Mouse (Mus musculus): Measurements from ENCODE around the gene Cst3. TPM values are rescaled to one million over a fixed set of nuclear protein-coding genes. Genes with fewer than 3 reads are reported as not detected.

Cst3 gene
- polyA plus RNA-seq, 2 experiments = 106 to 165 TPM

DNA sequence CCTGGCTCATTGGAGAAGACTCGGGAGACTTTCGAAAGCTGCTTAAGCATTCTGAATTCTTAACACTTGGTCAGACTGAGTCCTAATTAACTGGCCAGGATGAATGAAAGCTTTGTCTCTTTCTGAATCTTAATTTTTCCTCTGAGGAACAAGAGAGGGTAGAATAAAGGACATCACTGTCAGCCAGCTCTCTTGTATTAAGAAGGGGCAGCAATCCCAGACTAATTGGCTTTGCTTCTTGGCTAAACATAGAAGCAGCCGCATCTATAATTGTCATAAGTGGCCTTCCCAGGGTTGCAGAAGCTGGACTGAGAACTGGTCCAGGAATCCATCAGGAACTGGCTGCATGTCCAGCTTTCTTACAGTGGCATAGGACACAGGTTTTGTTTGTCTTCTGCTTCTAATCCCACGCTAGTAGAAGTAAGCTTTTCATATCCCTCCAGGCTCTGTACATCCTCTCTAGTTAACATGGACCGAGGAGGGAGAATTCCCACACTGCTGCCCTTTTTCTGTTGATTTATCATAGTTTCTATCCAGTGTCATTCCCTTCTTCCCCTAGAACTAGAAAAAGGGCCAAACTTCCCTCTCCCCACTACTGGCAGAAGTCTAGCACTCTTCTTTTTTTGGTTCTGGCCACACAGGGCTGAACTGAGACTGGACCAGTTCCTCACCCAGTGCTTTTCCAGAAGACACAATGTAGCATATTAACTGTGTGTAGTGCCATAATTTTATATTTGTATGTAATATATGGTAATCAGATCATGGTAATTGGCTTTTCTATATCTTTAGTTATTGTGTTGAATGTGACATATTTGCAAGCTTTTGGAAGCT is 14.7 kb upstream of the Cst3 start:
- TF ChIP-seq CTCF (IDR thresholded peaks at IDR 0.05; ENCODE audit: low read depth) (no peak), EP300 (IDR thresholded peaks at IDR 0.05; ENCODE audit: low read depth) (no peak)
- H3K27me3 ChIP-seq (ENCODE audit: control insufficient read depth, insufficient read depth, low read length) = no peaks in the 10 kb centered on the region
- H3K4me2 ChIP-seq (ENCODE audit: low read depth) = no peak overlapping the region
- ATAC-seq (ENCODE audit: insufficient read depth) (no peak), DNase-seq (ENCODE audit: low read depth in 3 of 3, low spot score in 3 of 3) (no peak)
- H3K9ac ChIP-seq (replicated peaks) = no peak overlapping the region
- no peaks in the 10 kb centered on the region for H3K9me3 ChIP-seq (ENCODE audit: control insufficient read depth, low read length)
- no peak overlapping the region for H3K27ac ChIP-seq
- WGBS (ENCODE audit: insufficient replicate concordance) = 69% methylated on average over 5 of the region's 5 CpGs
- no peaks in the 10 kb centered on the region for H3K4me1 ChIP-seq (replicated peaks; ENCODE audit: control insufficient read depth in 2 of 2, insufficient read depth in 2 of 2, low read length in 1 of 2)
- no peak overlapping the region for H3K4me3 ChIP-seq (ENCODE audit: insufficient read depth in 1 of 2, low read depth in 2 of 2, low read length in 2 of 2)
- no peaks in the 10 kb centered on the region for H3K36me3 ChIP-seq (replicated peaks; ENCODE audit: control insufficient read depth, insufficient read depth, low read depth)

DNA sequence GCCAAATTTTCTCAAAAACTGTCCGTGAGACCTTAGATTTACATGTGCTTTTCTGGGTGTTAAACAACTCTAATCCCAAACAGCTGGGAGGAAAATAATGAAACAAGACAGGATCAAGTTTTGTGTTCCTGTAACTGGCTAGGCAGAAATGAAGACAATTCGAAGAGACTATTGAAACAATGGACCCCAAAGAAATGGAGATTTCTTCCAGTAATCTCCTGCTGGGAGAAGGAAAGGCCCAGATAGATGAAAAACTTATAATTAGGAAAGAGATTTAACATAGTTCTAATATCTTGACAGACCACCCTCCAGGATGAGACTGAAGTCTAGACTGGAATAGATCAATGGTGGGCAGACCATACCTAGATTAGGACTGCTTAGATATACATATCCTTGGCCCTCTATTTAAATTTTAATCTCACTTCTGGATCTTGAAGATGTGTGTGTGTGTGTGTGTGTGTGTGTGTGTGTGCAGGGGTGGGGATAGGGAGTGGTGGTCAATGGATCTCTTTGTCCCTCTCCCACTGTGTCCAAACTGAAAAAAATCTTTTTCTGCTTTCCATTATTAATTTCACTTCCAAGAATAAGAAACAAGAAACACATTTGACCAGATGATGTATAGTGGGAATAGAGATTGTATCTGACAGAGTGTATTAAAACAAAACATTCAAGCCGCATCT is 14.0 kb upstream of the Cst3 start:
- Histone ChIP-seq H3K9ac (replicated peaks) (no peak overlapping the region), H3K9me3 (ENCODE audit: control insufficient read depth, low read length) (no peaks in the 10 kb centered on the region), H3K27ac (no peak overlapping the region), H3K27me3 (ENCODE audit: control insufficient read depth, insufficient read depth, low read length) (no peaks in the 10 kb centered on the region), H3K4me1 (replicated peaks; ENCODE audit: control insufficient read depth in 2 of 2, insufficient read depth in 2 of 2, low read length in 1 of 2) (no peaks in the 10 kb centered on the region), H3K4me2 (ENCODE audit: low read depth) (no peak overlapping the region), H3K4me3 (ENCODE audit: insufficient read depth in 1 of 2, low read depth in 2 of 2, low read length in 2 of 2) (no peak overlapping the region), H3K36me3 (replicated peaks; ENCODE audit: control insufficient read depth, insufficient read depth, low read depth) (no peaks in the 10 kb centered on the region)
- 61% methylated on average over 3 of the region's 3 CpGs for WGBS (ENCODE audit: insufficient replicate concordance)
- ATAC-seq (ENCODE audit: insufficient read depth) (no peak), DNase-seq (ENCODE audit: low read depth in 3 of 3, low spot score in 3 of 3) (no peak)
- TF ChIP-seq EP300 (IDR thresholded peaks at IDR 0.05; ENCODE audit: low read depth) = no peak
- no peak for TF ChIP-seq CTCF (IDR thresholded peaks at IDR 0.05; ENCODE audit: low read depth)

DNA sequence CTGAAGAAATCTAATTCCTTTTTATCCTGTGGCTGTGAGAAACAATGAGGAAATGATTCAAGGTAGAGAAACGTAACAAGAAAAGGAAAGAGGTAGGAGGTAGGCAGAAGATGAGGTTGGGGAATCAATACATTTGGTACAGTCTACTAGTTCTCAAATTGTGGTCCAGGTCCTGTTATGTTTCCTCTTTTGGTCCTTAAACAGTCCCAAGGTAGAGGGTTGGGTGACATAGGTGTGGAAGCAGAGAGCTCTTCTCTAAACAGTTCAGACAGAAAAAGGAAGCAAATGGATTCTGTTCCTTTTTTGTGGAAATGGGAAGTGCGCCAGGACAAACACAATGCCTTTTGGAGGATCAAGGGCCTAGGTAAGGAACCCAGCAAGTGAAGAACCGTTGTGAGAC is 13.4 kb upstream of the Cst3 start:
- Histone ChIP-seq H3K9me3 (ENCODE audit: control insufficient read depth, low read length) (no peaks in the 10 kb centered on the region), H3K36me3 (replicated peaks; ENCODE audit: control insufficient read depth, insufficient read depth, low read depth) (no peaks in the 10 kb centered on the region), H3K4me2 (ENCODE audit: low read depth) (no peak overlapping the region), H3K4me1 (replicated peaks; ENCODE audit: control insufficient read depth in 2 of 2, insufficient read depth in 2 of 2, low read length in 1 of 2) (no peaks in the 10 kb centered on the region), H3K4me3 (ENCODE audit: insufficient read depth in 1 of 2, low read depth in 2 of 2, low read length in 2 of 2) (no peak overlapping the region), H3K27ac (no peak overlapping the region), H3K27me3 (ENCODE audit: control insufficient read depth, insufficient read depth, low read length) (no peaks in the 10 kb centered on the region), H3K9ac (replicated peaks) (no peak overlapping the region)
- TF ChIP-seq EP300 (IDR thresholded peaks at IDR 0.05; ENCODE audit: low read depth) (no peak), CTCF (IDR thresholded peaks at IDR 0.05; ENCODE audit: low read depth) (no peak)
- DNase-seq (ENCODE audit: low read depth in 3 of 3, low spot score in 3 of 3) = no peak
- WGBS (ENCODE audit: insufficient replicate concordance) = 56% methylated on average over 3 of the region's 3 CpGs
- ATAC-seq (ENCODE audit: insufficient read depth) = no peak

DNA sequence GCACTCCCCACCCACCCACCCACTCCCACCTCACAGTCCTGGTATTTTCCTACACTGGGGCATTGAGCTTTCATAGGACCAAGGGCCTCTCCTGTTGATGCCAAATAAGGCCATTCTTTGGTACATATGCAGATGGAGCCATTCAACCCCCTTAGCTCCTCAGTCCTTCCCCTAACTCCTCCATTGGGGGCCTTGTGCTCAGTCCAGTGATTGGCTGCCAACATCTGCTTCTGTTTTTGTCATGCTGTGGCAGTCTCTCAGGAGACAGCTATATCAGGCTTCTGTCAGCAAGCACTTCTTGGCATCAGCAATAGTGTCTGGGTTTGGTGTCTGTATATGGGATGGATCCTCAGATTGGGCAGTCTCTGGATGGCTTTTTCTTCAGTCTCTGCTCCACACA is 9.2 kb upstream of the Cst3 start:
- Histone ChIP-seq H3K9me3 (ENCODE audit: control insufficient read depth, low read length) (no peaks in the 10 kb centered on the region), H3K4me2 (ENCODE audit: low read depth) (no peak overlapping the region), H3K9ac (replicated peaks) (no peak overlapping the region), H3K27ac (no peak overlapping the region), H3K36me3 (replicated peaks; ENCODE audit: control insufficient read depth, insufficient read depth, low read depth) (no peaks in the 10 kb centered on the region), H3K27me3 (ENCODE audit: control insufficient read depth, insufficient read depth, low read length) (no peaks in the 10 kb centered on the region; the same call in 1 of the 2 replicates), H3K4me1 (replicated peaks; ENCODE audit: control insufficient read depth in 2 of 2, insufficient read depth in 2 of 2, low read length in 1 of 2) (no peaks in the 10 kb centered on the region), H3K4me3 (ENCODE audit: insufficient read depth in 1 of 2, low read depth in 2 of 2, low read length in 2 of 2) (no peak overlapping the region)
- DNase-seq (ENCODE audit: low read depth in 3 of 3, low spot score in 3 of 3) (no peak), ATAC-seq (ENCODE audit: insufficient read depth) (no peak)
- TF ChIP-seq EP300 (IDR thresholded peaks at IDR 0.05; ENCODE audit: low read depth) (no peak), CTCF (IDR thresholded peaks at IDR 0.05; ENCODE audit: low read depth) (no peak)

DNA sequence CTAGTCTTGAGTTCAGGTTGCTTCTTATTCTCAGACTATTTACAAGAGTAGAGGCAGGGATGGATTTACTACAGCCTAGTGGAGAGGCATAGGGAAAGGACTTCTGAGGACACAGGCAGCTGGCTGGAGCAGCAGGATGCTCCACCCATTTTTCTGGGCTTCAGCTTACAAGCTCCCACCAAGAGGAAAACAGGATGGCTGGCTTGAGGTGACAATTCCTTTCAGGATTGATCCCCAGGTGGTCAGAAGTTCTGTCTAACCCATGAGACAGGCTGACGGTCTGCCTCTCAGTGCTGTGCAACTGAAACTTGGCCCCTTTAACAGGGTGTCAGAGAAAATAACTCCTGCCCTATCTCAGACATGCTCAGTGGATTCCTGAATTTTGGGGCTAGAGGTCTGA is 3.7 kb upstream of the Cst3 start:
- ATAC-seq (ENCODE audit: insufficient read depth) (no peak), DNase-seq (ENCODE audit: low read depth in 3 of 3, low spot score in 3 of 3) (no peak)
- Histone ChIP-seq H3K36me3 (replicated peaks; ENCODE audit: control insufficient read depth, insufficient read depth, low read depth) (no peaks in the 10 kb centered on the region), H3K4me1 (replicated peaks; ENCODE audit: control insufficient read depth in 2 of 2, insufficient read depth in 2 of 2, low read length in 1 of 2) (peaks cover 4 to 12% of the 10 kb centered on the region in 2 experiments; a peak in 3 of 4 replicates), H3K27me3 (ENCODE audit: control insufficient read depth, insufficient read depth, low read length) (no peaks in the 10 kb centered on the region; the same call in 1 of the 2 replicates), H3K9me3 (ENCODE audit: control insufficient read depth, low read length) (no peaks in the 10 kb centered on the region), H3K4me3 (ENCODE audit: insufficient read depth in 1 of 2, low read depth in 2 of 2, low read length in 2 of 2) (no peak overlapping the region), H3K4me2 (ENCODE audit: low read depth) (no peak overlapping the region), H3K27ac (no peak overlapping the region), H3K9ac (replicated peaks) (no peak overlapping the region)
- TF ChIP-seq CTCF (IDR thresholded peaks at IDR 0.05; ENCODE audit: low read depth) (no peak), EP300 (IDR thresholded peaks at IDR 0.05; ENCODE audit: low read depth) (no peak)
- 56% methylated on average over 1 of the region's 1 CpGs for WGBS (ENCODE audit: insufficient replicate concordance)

Data from liver, embryonic 14.5 days (tissue).